In genomic region chr13:25055873-25056667, GRCm38 (mm10) we compare ENCODE assay signal across 8 mouse cellular contexts. TPM values are rescaled to one million over a fixed set of nuclear protein-coding genes. Genes with fewer than 3 reads are reported as not detected.
DNase-seq lines count a peak whose midpoint lies in the region; ATAC-seq and TF ChIP-seq lines count a peak whose summit lies in the region.

Dcdc2a (plus strand) TSS chr13:25056004.

- peak in 1 of 2 experiments; percentile 9 for DNase-seq in layer of hippocampus, adult 8-10 months (ENCODE audit: low spot score in 2 of 2)
- no peak for DNase-seq in layer of hippocampus, adult 11-12 months (ENCODE audit: low spot score)
- DNase-seq in cerebellum, postnatal 14 days: peak; percentile 16 to 17
- peak; percentile 4 for DNase-seq in forebrain, postnatal 0 days
- DNase-seq in kidney, postnatal 10 days: peak; percentile 74
- peak; percentile 9 for DNase-seq in right cerebral cortex, adult 18-20 months
- no peak for DNase-seq in gastrocnemius, adult 8-10 months (ENCODE audit: low spot score in 2 of 2)

- peak; percentile 71 for ATAC-seq in forebrain, postnatal 0 days
- peak; percentile 52 for ATAC-seq in lung, embryonic 15.5 days (ENCODE audit: borderline replicate concordance, extremely low read depth, low FRiP score, low TSS enrichment)

- H3K27ac ChIP-seq in forebrain, postnatal 0 days (ENCODE audit: low read depth, low read length): no peak within 1 kb of the TSS
- no peak within 1 kb of the TSS for H3K27ac ChIP-seq in lung, embryonic 15.5 days

- peak within 1 kb of the TSS; percentile 56 for H3K4me3 ChIP-seq in forebrain, postnatal 0 days (ENCODE audit: low read depth, low read length)
- H3K4me3 ChIP-seq in lung, embryonic 15.5 days: peak within 1 kb of the TSS; percentile 47

- peak within 1 kb of the TSS; percentile 98 for H3K4me2 ChIP-seq in forebrain, postnatal 0 days (ENCODE audit: low read depth)
- H3K4me2 ChIP-seq in lung, embryonic 15.5 days: peak within 1 kb of the TSS; percentile 85

- H3K27me3 ChIP-seq in forebrain, postnatal 0 days (ENCODE audit: insufficient read depth, low read length): peaks cover 4% of the 10 kb centered on the region; the same call in 1 of the 2 replicates
- peaks cover 35% of the 10 kb centered on the region for H3K27me3 ChIP-seq in lung, embryonic 15.5 days

- TF ChIP-seq CTCF in forebrain, postnatal 0 days (IDR thresholded peaks at IDR 0.05; ENCODE audit: low read depth): no peak

- H3K9ac ChIP-seq in forebrain, postnatal 0 days: peak within 1 kb of the TSS; percentile 44
- H3K9ac ChIP-seq in lung, embryonic 15.5 days: peak within 1 kb of the TSS; percentile 7; the same call in 1 of the 2 replicates

- H3K4me1 ChIP-seq in forebrain, postnatal 0 days (ENCODE audit: insufficient read depth): no peaks in the 10 kb centered on the region
- H3K4me1 ChIP-seq in lung, embryonic 15.5 days: peaks cover 16% of the 10 kb centered on the region

- no peaks in the 10 kb centered on the region for H3K36me3 ChIP-seq in forebrain, postnatal 0 days (ENCODE audit: insufficient read depth)
- no peaks in the 10 kb centered on the region for H3K36me3 ChIP-seq in lung, embryonic 15.5 days

- WGBS in forebrain, postnatal 0 days: 4% methylated on average over 63 of the region's 63 CpGs
- 4% methylated on average over 63 of the region's 63 CpGs for WGBS in lung, embryonic 15.5 days

- no peaks in the 10 kb centered on the region for H3K9me3 ChIP-seq in forebrain, postnatal 0 days (ENCODE audit: low read length)
- H3K9me3 ChIP-seq in lung, embryonic 15.5 days: 0 out of 2 replicates have a peak, but pooled peaks cover 2% of the 10 kb centered on the region

RNA-seq across cellular contexts. Expression of gene Dcdc2a, which starts in this region (rescaled TPM):
- total RNA-seq in layer of hippocampus, adult 8-10 months (2022): 10 to 100 TPM; 10.3 to 16.6 (median 14.1) TPM
- 2.2 and 3.2 TPM in 2 replicates for total RNA-seq in forebrain, postnatal 0 days (2014; rRNA removed)
- polyA plus RNA-seq in forebrain, postnatal 0 days (2015; fragmentation: Nextera tagmentation; extraction: Ambion mirVana): 3.7 and 4.8 TPM in 2 replicates
- polyA plus RNA-seq in lung, embryonic 15.5 days (2015; fragmentation: Nextera tagmentation; extraction: Ambion mirVana): 0.62 and 0.87 TPM in 2 replicates
- total RNA-seq in gastrocnemius, adult 8-10 months (2022): 1 to 10 TPM in 1 of 4 experiments, under 1 TPM in 3; 0.15 to 1.2 (median 0.28) TPM

Comparison
In these comparisons a context has a peak if more than half of its experiments do, and no peak if none do; other contexts are left out.
1. Peak in ATAC-seq, H3K4me3 ChIP-seq, H3K9ac ChIP-seq and H3K4me2 ChIP-seq in lung, embryonic 15.5 days; RNA of the gene not detected or under 1 TPM.
2. DNase-seq: peak in cerebellum, postnatal 14 days (2 of 2), forebrain, postnatal 0 days (single experiment), kidney, postnatal 10 days (single experiment) and right cerebral cortex, adult 18-20 months (single experiment); none in layer of hippocampus, adult 11-12 months (single experiment) and gastrocnemius, adult 8-10 months (0 of 2).